Mouse (Mus musculus): Measurements from ENCODE around the gene Selenov. TPM values are rescaled to one million over a fixed set of nuclear protein-coding genes. Genes with fewer than 3 reads are reported as not detected.
"Not testable (repeated sequence)": the region's sequence is repeated elsewhere in the genome, so short reads cannot be mapped to it uniquely, and the experiment has no call there.

Selenov gene
- polyA plus RNA-seq, 1 experiment from 2014 or later: 0.27 TPM

DNA sequence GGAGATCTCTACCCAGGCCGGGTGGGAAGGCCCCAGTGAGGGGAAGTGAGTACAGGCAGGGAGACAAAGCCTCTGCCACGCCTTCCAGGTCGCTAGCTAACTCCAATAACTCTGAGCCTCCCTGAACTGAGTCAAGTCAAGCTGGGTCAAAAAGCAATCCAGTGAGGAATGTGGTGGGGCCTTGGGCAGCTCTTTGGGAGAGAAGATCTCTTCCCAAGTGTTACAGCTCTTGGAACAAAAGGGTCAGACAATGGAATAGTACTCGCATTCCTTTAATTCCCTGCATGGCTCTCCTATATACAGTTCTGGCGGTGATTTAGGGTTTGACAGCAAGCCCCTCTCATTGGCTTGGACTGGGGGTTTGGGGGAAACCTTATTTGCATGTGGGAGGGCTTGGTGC, 28.1 kb downstream of the Selenov start:
- WGBS: 41% methylated on average over 5 of the region's 5 CpGs
- Histone ChIP-seq H3K27ac (ENCODE audit: low read length) (no peak overlapping the region), H3K4me3 (ENCODE audit: low read depth, low read length) (no peak overlapping the region), H3K9ac (replicated peaks; ENCODE audit: low read depth, low read length) (no peak overlapping the region), H3K9me3 (ENCODE audit: control insufficient read depth, low read depth, low read length) (no peaks in the 10 kb centered on the region), H3K4me2 (replicated peaks; ENCODE audit: low read depth, low read length) (no peak overlapping the region), H3K4me1 (ENCODE audit: control insufficient read depth, insufficient read depth, low read length) (no peaks in the 10 kb centered on the region), H3K36me3 (ENCODE audit: control insufficient read depth, insufficient read depth, low read length) (no peaks in the 10 kb centered on the region), H3K27me3 (ENCODE audit: control insufficient read depth, insufficient read depth, low read length) (no peaks in the 10 kb centered on the region)
- ATAC-seq (ENCODE audit: insufficient number of reproducible peaks, insufficient read depth, low FRiP score, low read depth): no peak

DNA sequence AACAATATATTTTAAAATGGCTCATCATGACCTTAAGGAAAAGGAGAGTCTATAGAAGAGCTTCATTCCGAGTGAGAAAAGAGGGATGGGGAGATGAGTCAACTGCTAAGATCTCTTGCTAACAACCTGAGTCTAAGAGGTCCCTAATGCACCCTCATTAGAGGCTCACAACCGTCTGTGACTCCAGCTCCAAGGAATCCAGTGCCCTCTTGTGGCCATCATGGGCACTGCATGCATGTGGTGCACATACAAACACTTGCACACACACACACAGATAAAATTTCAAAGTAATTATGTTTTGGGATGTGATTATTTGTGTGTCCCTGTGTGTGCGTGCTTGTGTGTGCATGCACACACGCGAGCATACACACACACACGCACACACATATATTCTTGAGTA, 35.5 kb downstream of the Selenov start:
- Histone ChIP-seq H3K9ac (replicated peaks; ENCODE audit: low read depth, low read length) (no peak overlapping the region), H3K4me1 (ENCODE audit: control insufficient read depth, insufficient read depth, low read length) (no peaks in the 10 kb centered on the region), H3K36me3 (ENCODE audit: control insufficient read depth, insufficient read depth, low read length) (no peaks in the 10 kb centered on the region), H3K27ac (ENCODE audit: low read length) (no peak overlapping the region), H3K9me3 (ENCODE audit: control insufficient read depth, low read depth, low read length) (no peaks in the 10 kb centered on the region; the same call in 1 of the 2 replicates), H3K4me2 (replicated peaks; ENCODE audit: low read depth, low read length) (no peak overlapping the region), H3K27me3 (ENCODE audit: control insufficient read depth, insufficient read depth, low read length) (no peaks in the 10 kb centered on the region), H3K4me3 (ENCODE audit: low read depth, low read length) (no peak overlapping the region)
- no peak for ATAC-seq (ENCODE audit: insufficient number of reproducible peaks, insufficient read depth, low FRiP score, low read depth)
- WGBS: 84% methylated on average over 6 of the region's 6 CpGs

DNA sequence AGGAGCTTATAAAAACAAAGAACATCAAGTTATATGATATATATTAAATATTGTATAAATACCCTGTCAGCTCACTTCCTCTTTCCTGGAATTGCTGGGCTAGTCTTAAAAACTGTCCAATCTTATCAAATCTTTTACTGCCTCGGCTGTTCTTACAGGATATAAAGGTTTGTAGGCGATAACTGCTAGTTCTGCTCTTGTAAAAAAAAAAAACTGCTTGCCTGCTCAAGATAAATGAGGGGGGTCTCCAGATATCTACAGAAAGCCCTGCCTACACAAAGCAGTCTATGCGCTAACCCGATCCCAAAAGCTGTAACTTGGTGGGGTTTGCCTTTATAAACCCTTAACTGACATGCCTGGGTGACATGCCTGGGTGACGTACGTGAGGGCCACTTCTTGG, 36.4 kb downstream of the Selenov start:
- Histone ChIP-seq H3K4me2 (replicated peaks; ENCODE audit: low read depth, low read length) (no peak overlapping the region), H3K4me1 (ENCODE audit: control insufficient read depth, insufficient read depth, low read length) (no peaks in the 10 kb centered on the region), H3K9ac (replicated peaks; ENCODE audit: low read depth, low read length) (no peak overlapping the region), H3K36me3 (ENCODE audit: control insufficient read depth, insufficient read depth, low read length) (no peaks in the 10 kb centered on the region), H3K27me3 (ENCODE audit: control insufficient read depth, insufficient read depth, low read length) (no peaks in the 10 kb centered on the region), H3K4me3 (ENCODE audit: low read depth, low read length) (no peak overlapping the region), H3K27ac (ENCODE audit: low read length) (no peak overlapping the region), H3K9me3 (ENCODE audit: control insufficient read depth, low read depth, low read length) (no peaks in the 10 kb centered on the region; the same call in 1 of the 2 replicates)
- ATAC-seq (ENCODE audit: insufficient number of reproducible peaks, insufficient read depth, low FRiP score, low read depth): no peak
- WGBS: 77% methylated on average over 6 of the region's 6 CpGs

DNA sequence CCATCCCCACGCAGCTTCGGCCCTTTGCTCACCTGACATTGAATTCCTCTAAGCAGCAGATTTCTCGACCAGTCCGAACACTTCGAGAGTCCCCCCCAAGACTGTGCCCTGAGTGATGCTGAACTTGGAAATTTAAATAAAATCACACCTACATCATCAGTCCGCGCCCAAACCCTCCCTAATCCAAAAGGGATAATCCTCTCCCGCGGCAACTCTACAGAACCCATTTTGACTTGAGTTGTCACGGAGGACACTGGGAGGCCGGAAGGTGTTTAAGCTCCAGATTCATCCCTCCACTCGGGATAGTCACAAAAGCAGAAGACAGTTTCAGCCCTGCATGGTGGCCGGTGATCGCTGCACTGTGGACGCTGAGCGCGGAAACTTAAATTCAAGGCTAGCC, 39.0 kb downstream of the Selenov start:
- ATAC-seq (ENCODE audit: insufficient number of reproducible peaks, insufficient read depth, low FRiP score, low read depth): no peak
- no peak overlapping the region for H3K4me2 ChIP-seq (replicated peaks; ENCODE audit: low read depth, low read length)
- no peaks in the 10 kb centered on the region for H3K36me3 ChIP-seq (ENCODE audit: control insufficient read depth, insufficient read depth, low read length)
- H3K27me3 ChIP-seq (ENCODE audit: control insufficient read depth, insufficient read depth, low read length): no peaks in the 10 kb centered on the region
- H3K4me1 ChIP-seq (ENCODE audit: control insufficient read depth, insufficient read depth, low read length): no peaks in the 10 kb centered on the region
- no peak overlapping the region for H3K27ac ChIP-seq (ENCODE audit: low read length)
- H3K9me3 ChIP-seq (ENCODE audit: control insufficient read depth, low read depth, low read length): no peaks in the 10 kb centered on the region; the same call in 1 of the 2 replicates
- no peak overlapping the region for H3K4me3 ChIP-seq (ENCODE audit: low read depth, low read length)
- WGBS: 83% methylated on average over 17 of the region's 17 CpGs
- H3K9ac ChIP-seq (replicated peaks; ENCODE audit: low read depth, low read length): no peak overlapping the region

DNA sequence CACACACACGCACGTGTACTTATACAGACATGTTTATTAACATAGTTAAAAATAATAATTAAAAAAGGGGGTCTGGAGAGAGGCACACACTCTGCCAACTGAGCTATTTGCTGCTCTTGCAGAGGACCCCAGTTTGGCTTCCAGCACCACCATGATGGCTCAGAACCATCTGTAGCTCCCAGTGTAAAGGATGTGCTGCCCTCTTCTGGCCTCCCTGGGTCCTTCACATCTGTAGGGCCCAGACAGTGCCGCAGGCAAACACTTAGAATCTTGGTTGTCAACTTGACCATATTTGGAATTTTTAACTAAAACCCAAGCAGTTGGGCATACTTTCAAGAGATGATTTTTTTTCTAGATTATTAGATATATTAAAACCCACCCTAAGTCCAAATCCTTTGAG, 42.0 kb downstream of the Selenov start:
- no peak overlapping the region for H3K9ac ChIP-seq (replicated peaks; ENCODE audit: low read depth, low read length)
- no peak overlapping the region for H3K4me2 ChIP-seq (replicated peaks; ENCODE audit: low read depth, low read length)
- H3K4me3 ChIP-seq (ENCODE audit: low read depth, low read length): no peak overlapping the region
- H3K27ac ChIP-seq (ENCODE audit: low read length): no peak overlapping the region
- 85% methylated on average over 3 of the region's 3 CpGs for WGBS
- ATAC-seq (ENCODE audit: insufficient number of reproducible peaks, insufficient read depth, low FRiP score, low read depth): no peak
- H3K4me1 ChIP-seq (ENCODE audit: control insufficient read depth, insufficient read depth, low read length): no peaks in the 10 kb centered on the region
- no peaks in the 10 kb centered on the region for H3K27me3 ChIP-seq (ENCODE audit: control insufficient read depth, insufficient read depth, low read length)
- no peaks in the 10 kb centered on the region for H3K9me3 ChIP-seq (ENCODE audit: control insufficient read depth, low read depth, low read length)
- no peaks in the 10 kb centered on the region for H3K36me3 ChIP-seq (ENCODE audit: control insufficient read depth, insufficient read depth, low read length)

DNA sequence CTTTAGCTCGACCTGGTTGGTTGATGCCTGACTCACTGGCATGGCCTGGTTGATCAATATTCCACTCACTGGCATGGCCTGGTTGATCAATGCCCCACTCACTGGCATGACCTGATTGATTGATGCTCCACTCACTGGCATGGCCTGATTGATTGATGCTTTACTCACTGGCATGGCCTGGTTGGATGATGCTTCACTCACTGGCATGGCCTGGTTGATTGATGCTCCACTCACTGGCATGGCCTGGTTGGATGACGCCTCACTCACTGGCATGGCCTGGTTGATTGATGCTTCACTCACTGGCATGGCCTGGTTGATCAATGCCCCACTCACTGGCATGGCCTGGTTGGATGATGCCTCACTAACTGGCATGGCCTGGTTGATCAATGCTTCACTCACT, 47.0 kb downstream of the Selenov start:
- H3K4me3 ChIP-seq (ENCODE audit: low read depth, low read length); H3K9ac ChIP-seq (replicated peaks; ENCODE audit: low read depth, low read length); ATAC-seq (ENCODE audit: insufficient number of reproducible peaks, insufficient read depth, low FRiP score, low read depth); H3K9me3 ChIP-seq (ENCODE audit: control insufficient read depth, low read depth, low read length); H3K27me3 ChIP-seq (ENCODE audit: control insufficient read depth, insufficient read depth, low read length); H3K4me1 ChIP-seq (ENCODE audit: control insufficient read depth, insufficient read depth, low read length); H3K4me2 ChIP-seq (replicated peaks; ENCODE audit: low read depth, low read length); H3K36me3 ChIP-seq (ENCODE audit: control insufficient read depth, insufficient read depth, low read length); H3K27ac ChIP-seq (ENCODE audit: low read length): not testable (repeated sequence)
- WGBS: 69% methylated on average over 2 of the region's 2 CpGs

Other genes starting within 250 kb of the Selenov start
- 276 and 283 TPM in 2 replicates for gene Psmc4, start 241.1 kb downstream of the Selenov start, polyA plus RNA-seq (2014; fragmentation: Nextera tagmentation; extraction: Ambion mirVana)
- 14.4 and 19.0 TPM in 2 replicates for gene Fcgbp, start 219.9 kb downstream of the Selenov start, polyA plus RNA-seq (2014; fragmentation: Nextera tagmentation; extraction: Ambion mirVana)
- gene 9530053A07Rik, start 161.7 kb downstream of the Selenov start, polyA plus RNA-seq (2014; fragmentation: Nextera tagmentation; extraction: Ambion mirVana): 0.07 TPM in 1 of 2 replicates, not detected in the other
- gene Fbl, start 121.5 kb downstream of the Selenov start, polyA plus RNA-seq (2014; fragmentation: Nextera tagmentation; extraction: Ambion mirVana): 41.8 and 48.2 TPM in 2 replicates
- gene Dyrk1b, start 111.7 kb downstream of the Selenov start, polyA plus RNA-seq (2014; fragmentation: Nextera tagmentation; extraction: Ambion mirVana): 13.4 and 15.3 TPM in 2 replicates
- 4.1 and 4.4 TPM in 2 replicates for gene Eid2, start 23.3 kb downstream of the Selenov start, polyA plus RNA-seq (2014; fragmentation: Nextera tagmentation; extraction: Ambion mirVana)
- 9.9 and 11.4 TPM in 2 replicates for gene Eid2b, start 13.4 kb downstream of the Selenov start, polyA plus RNA-seq (2014; fragmentation: Nextera tagmentation; extraction: Ambion mirVana)
- 3.8 and 4.7 TPM in 2 replicates for gene Dll3, start 11.1 kb upstream of the Selenov start, polyA plus RNA-seq (2014; fragmentation: Nextera tagmentation; extraction: Ambion mirVana)
- 139 and 140 TPM in 2 replicates for gene Timm50, start 20.9 kb upstream of the Selenov start, polyA plus RNA-seq (2014; fragmentation: Nextera tagmentation; extraction: Ambion mirVana)
- gene Supt5, start 47.6 kb upstream of the Selenov start, polyA plus RNA-seq (2014; fragmentation: Nextera tagmentation; extraction: Ambion mirVana): 71.7 and 73.7 TPM in 2 replicates
- gene Rps16, start 59.5 kb upstream of the Selenov start, polyA plus RNA-seq (2014; fragmentation: Nextera tagmentation; extraction: Ambion mirVana): 1,258 and 1,269 TPM in 2 replicates
- 63.4 and 70.7 TPM in 2 replicates for gene Plekhg2, start 81.4 kb upstream of the Selenov start, polyA plus RNA-seq (2014; fragmentation: Nextera tagmentation; extraction: Ambion mirVana)
- 15.5 and 17.6 TPM in 2 replicates for gene Zfp36, start 89.1 kb upstream of the Selenov start, polyA plus RNA-seq (2014; fragmentation: Nextera tagmentation; extraction: Ambion mirVana)
- 47.1 and 51.1 TPM in 2 replicates for gene Med29, start 101.5 kb upstream of the Selenov start, polyA plus RNA-seq (2014; fragmentation: Nextera tagmentation; extraction: Ambion mirVana)
- gene Paf1, start 101.8 kb upstream of the Selenov start, polyA plus RNA-seq (2014; fragmentation: Nextera tagmentation; extraction: Ambion mirVana): 67.3 and 73.2 TPM in 2 replicates
- 17.0 and 17.2 TPM in 2 replicates for gene Gmfg, start 146.3 kb upstream of the Selenov start, polyA plus RNA-seq (2014; fragmentation: Nextera tagmentation; extraction: Ambion mirVana)
- 4.2 and 5.3 TPM in 2 replicates for gene Lrfn1, start 160.8 kb upstream of the Selenov start, polyA plus RNA-seq (2014; fragmentation: Nextera tagmentation; extraction: Ambion mirVana)
- not detected in 2 replicates for gene Ifnl2, start 219.3 kb upstream of the Selenov start, polyA plus RNA-seq (2014; fragmentation: Nextera tagmentation; extraction: Ambion mirVana)
- gene Ifnl3, start 231.7 kb upstream of the Selenov start, polyA plus RNA-seq (2014; fragmentation: Nextera tagmentation; extraction: Ambion mirVana): not detected in 2 replicates
- 0.49 and 1.0 TPM in 2 replicates for gene Sycn, start 249.7 kb upstream of the Selenov start, polyA plus RNA-seq (2014; fragmentation: Nextera tagmentation; extraction: Ambion mirVana)